Mouse (Mus musculus) MEL-GATA-1-ER (cell line): Measurements from ENCODE around the gene Gm10134.
"Not testable (repeated sequence)": the region's sequence is repeated elsewhere in the genome, so short reads cannot be mapped to it uniquely, and the experiment has no call there.

Experiments
- DNase-seq: peaks from one replicate; pipeline ENCODE4 v3.0.0-alpha.2; 2012; ENCODE audit warnings: low read depth; ENCODE audit errors: extremely low read depth

The Gm10134 gene

GRCm38 (mm10) chr2:28504676-28505075 is 1.2 kb upstream of the Gm10134 start:
- no peak for DNase-seq

GRCm38 (mm10) chr2:28506291-28506690 is 396 bp downstream of the Gm10134 start:
- DNase-seq = no peak

GRCm38 (mm10) chr2:28511600-28511999 is 5.7 kb downstream of the Gm10134 start:
- DNase-seq = not testable (repeated sequence)

GRCm38 (mm10) chr2:28512798-28513401 is 7.0 kb downstream of the Gm10134 start, which contains the start of gene Ralgds:
TSS of gene Ralgds (plus strand) at chr2:28513125.
- no peak for DNase-seq

- DNase-seq = no peak
These were observed 7.8 kb downstream of the Gm10134 start for GRCm38 (mm10) chr2:28513431-28514370.

- DNase-seq = no peak
These were observed 8.6 kb downstream of the Gm10134 start for GRCm38 (mm10) chr2:28514489-28514888.

GRCm38 (mm10) chr2:28517206-28517909 is 11.5 kb downstream of the Gm10134 start:
- no peak for DNase-seq

- no peak for DNase-seq
These were observed 12.3 kb downstream of the Gm10134 start for GRCm38 (mm10) chr2:28518231-28518630.

- DNase-seq = no peak
These were observed 14.7 kb downstream of the Gm10134 start for GRCm38 (mm10) chr2:28520581-28520980.

- DNase-seq = no peak
These were observed 15.8 kb downstream of the Gm10134 start for GRCm38 (mm10) chr2:28521571-28522151.

GRCm38 (mm10) chr2:28522166-28522565 is 16.3 kb downstream of the Gm10134 start:
- DNase-seq = no peak

- DNase-seq = no peak
These were observed 17.8 kb downstream of the Gm10134 start for GRCm38 (mm10) chr2:28523643-28524117.

- DNase-seq = no peak
These were observed 18.5 kb downstream of the Gm10134 start for GRCm38 (mm10) chr2:28524406-28524805.

GRCm38 (mm10) chr2:28525219-28525942 is 19.5 kb downstream of the Gm10134 start:
- no peak for DNase-seq

GRCm38 (mm10) chr2:28525943-28526876 is 20.3 kb downstream of the Gm10134 start:
- no peak for DNase-seq

- no peak for DNase-seq
These were observed 21.8 kb downstream of the Gm10134 start for GRCm38 (mm10) chr2:28527436-28528353.

- no peak for DNase-seq
These were observed 22.4 kb downstream of the Gm10134 start for GRCm38 (mm10) chr2:28528354-28528730.

GRCm38 (mm10) chr2:28529856-28530255 is 24.0 kb downstream of the Gm10134 start:
- DNase-seq = no peak

- no peak for DNase-seq
These were observed 24.4 kb downstream of the Gm10134 start for GRCm38 (mm10) chr2:28530311-28530710.
